Mouse (Mus musculus) lung, postnatal 4 days (tissue): ENCODE measurements around the gene Cmtm5.
A peak's percentile ranks its signal among the peaks of the same experiment; 100 is the strongest.

Source experiments
- DNase-seq, 2 experiments: peaks; one replicate each; pipeline ENCODE4 v3.0.0; 2021

Gene Cmtm5

GRCm38 (mm10) chr14:54935904-54936830 lies at the start of gene Cmtm5:
Cmtm5 (plus strand) TSS chr14:54936261.
- no peak for DNase-seq

- no peak for DNase-seq
These were observed 43.9 kb upstream of the Cmtm5 start, which contains the start of gene Pabpn1 for GRCm38 (mm10) chr14:54892200-54892599. Pabpn1 (plus strand) TSS chr14:54892500.

GRCm38 (mm10) chr14:54893651-54894181 lies 42.3 kb upstream of the Cmtm5 start:
- peak; percentile 98 to 99 for DNase-seq

GRCm38 (mm10) chr14:54894296-54895151 lies 41.5 kb upstream of the Cmtm5 start:
- peak; percentile 74 to 79 for DNase-seq

- no peak for DNase-seq
These were observed 38.6 kb upstream of the Cmtm5 start for GRCm38 (mm10) chr14:54897445-54897844.

GRCm38 (mm10) chr14:54900383-54900782 lies 35.7 kb upstream of the Cmtm5 start:
- DNase-seq: peak in 1 of 2 experiments; percentile 76

GRCm38 (mm10) chr14:54903641-54904040 lies 32.4 kb upstream of the Cmtm5 start:
- DNase-seq: no peak

GRCm38 (mm10) chr14:54908682-54909081 lies 27.4 kb upstream of the Cmtm5 start:
- peak in 1 of 2 experiments; percentile 24 for DNase-seq

GRCm38 (mm10) chr14:54912109-54912850 lies 23.8 kb upstream of the Cmtm5 start:
- DNase-seq: no peak

- peak; percentile 74 to 76 for DNase-seq
These were observed 23.2 kb upstream of the Cmtm5 start, which contains the start of gene Slc22a17 for GRCm38 (mm10) chr14:54912886-54913285. Slc22a17 (minus strand) TSS chr14:54913132.

GRCm38 (mm10) chr14:54913343-54913742 lies 22.7 kb upstream of the Cmtm5 start:
- DNase-seq: peak in 1 of 2 experiments; percentile 6

- DNase-seq: no peak
These were observed 15.9 kb upstream of the Cmtm5 start for GRCm38 (mm10) chr14:54920076-54920685.

GRCm38 (mm10) chr14:54924641-54925348 lies 11.3 kb upstream of the Cmtm5 start:
- peak; percentile 47 to 68 for DNase-seq

- peak; percentile 75 to 87 for DNase-seq
These were observed 10.4 kb upstream of the Cmtm5 start, which contains the start of gene Efs for GRCm38 (mm10) chr14:54925349-54926342. Efs (minus strand) TSS chr14:54926126.

- peak; percentile 62 to 83 for DNase-seq
These were observed 9.5 kb upstream of the Cmtm5 start for GRCm38 (mm10) chr14:54926401-54927158.

- DNase-seq: no peak
These were observed 8.8 kb upstream of the Cmtm5 start for GRCm38 (mm10) chr14:54927296-54927695.

- no peak for DNase-seq
These were observed 6.3 kb upstream of the Cmtm5 start for GRCm38 (mm10) chr14:54929801-54930200.

- peak in 1 of 2 experiments; percentile 27 for DNase-seq
These were observed 5.6 kb upstream of the Cmtm5 start for GRCm38 (mm10) chr14:54930431-54930830.

- DNase-seq: no peak
These were observed 3.4 kb upstream of the Cmtm5 start, which contains the start of gene Il25 for GRCm38 (mm10) chr14:54932645-54933150. Il25 (plus strand) TSS chr14:54932695.
